Mouse (Mus musculus) heart, embryonic 11.5 days (tissue): ENCODE results near the gene Cnnm3. TPM values are rescaled to one million over a fixed set of nuclear protein-coding genes. Genes with fewer than 3 reads are reported as not detected.
A peak's percentile ranks its signal among the peaks of the same experiment; 100 is the strongest.
"Not testable (repeated sequence)": the region's sequence is repeated elsewhere in the genome, so short reads cannot be mapped to it uniquely, and the experiment has no call there.

Source experiments
- ATAC-seq: fragments of 200-750 bp; cut with Nextera tagmentation; replicated peaks from 2 replicates; pipeline ENCODE4 v1.8.0; 2017; ENCODE audit warnings: moderate library complexity; ENCODE audit not compliant: insufficient number of reproducible peaks, low FRiP score, low TSS enrichment
- H3K27ac ChIP-seq: fragments of 300-500 bp; sonication (generic); 2 replicates; pipeline ENCODE4 v1.5.1; 2014; ENCODE audit warnings: mild to moderate bottlenecking, low read depth, low read length
- H3K27me3 ChIP-seq: fragments of 300-500 bp; sonication (generic); 2 replicates; pipeline ENCODE4 v1.6.1; 2014; ENCODE audit warnings: mild to moderate bottlenecking, low read length, mixed read lengths; ENCODE audit not compliant: control insufficient read depth, insufficient read depth
- H3K36me3 ChIP-seq: fragments of 300-500 bp; sonication (generic); 2 replicates; pipeline ENCODE4 v1.6.1; 2014; ENCODE audit warnings: mild to moderate bottlenecking, low read length, moderate library complexity, mixed read lengths; ENCODE audit not compliant: control insufficient read depth, insufficient read depth
- H3K4me1 ChIP-seq: fragments of 300-500 bp; sonication (generic); 2 replicates; pipeline ENCODE4 v1.6.1; 2014; ENCODE audit warnings: low read length; ENCODE audit not compliant: control insufficient read depth, insufficient read depth
- H3K4me2 ChIP-seq: fragments of 300-500 bp; sonication (generic); 2 replicates; pipeline ENCODE4 v1.6.1; 2014; ENCODE audit warnings: mild to moderate bottlenecking, moderate library complexity
- H3K4me3 ChIP-seq: fragments of 300-500 bp; sonication (generic); 2 replicates; pipeline ENCODE4 v1.5.1; 2014; ENCODE audit warnings: low read depth, low read length
- H3K9ac ChIP-seq: fragments of 300-500 bp; sonication (generic); 2 replicates; pipeline ENCODE4 v1.6.1; 2014; ENCODE audit warnings: mild to moderate bottlenecking, low read depth, low read length, moderate library complexity
- H3K9me3 ChIP-seq: fragments of 300-500 bp; sonication (generic); replicated peaks from 2 replicates; pipeline ENCODE4 v1.6.1; 2016; ENCODE audit warnings: low read length; ENCODE audit not compliant: control insufficient read depth
- WGBS: fragments of 180-500 bp; shearing (Covaris S2); extraction: QIAGEN DNeasy Blood & Tissue Kit; methylation state at CpG from one replicate; pipeline ENCODE4 v1.1.7; 2014; ENCODE audit not compliant: insufficient replicate concordance; 5-methylcytosine and 5-hydroxymethylcytosine counted together
- polyA plus RNA-seq: library from polyadenylated mRNA; unstranded; fragments of >200 nt; fragmentation: Nextera tagmentation; extraction: Ambion mirVana; gene quantifications from 2 replicates; pipeline ENCODE4 v1.2.1, GENCODE M21; 2014

Gene Cnnm3
- polyA plus RNA-seq, 1 experiment from 2014 or later: 3.9 TPM

- H3K4me1 ChIP-seq: peaks cover 32% of the 10 kb centered on the region
- H3K27me3 ChIP-seq: no peaks in the 10 kb centered on the region
- no peak for ATAC-seq
- no peak overlapping the region for H3K4me3 ChIP-seq
- H3K9ac ChIP-seq: no peak overlapping the region
- no peaks in the 10 kb centered on the region for H3K9me3 ChIP-seq
- 73% methylated on average over 11 of the region's 11 CpGs for WGBS
- peak overlapping the region; percentile 48 for H3K27ac ChIP-seq
- no peak overlapping the region for H3K4me2 ChIP-seq
- H3K36me3 ChIP-seq: peaks cover 3% of the 10 kb centered on the region
These were observed 24.1 kb downstream of the Cnnm3 start for GRCm38 (mm10) chr1:36535477-36536396.

GRCm38 (mm10) chr1:36536397-36536728, 24.7 kb downstream of the Cnnm3 start:
- Histone ChIP-seq H3K4me1 (peaks cover 32% of the 10 kb centered on the region), H3K27me3 (no peaks in the 10 kb centered on the region), H3K9me3 (no peaks in the 10 kb centered on the region), H3K27ac (peak overlapping the region; percentile 48), H3K4me3 (no peak overlapping the region), H3K36me3 (peaks cover 6% of the 10 kb centered on the region), H3K9ac (no peak overlapping the region), H3K4me2 (no peak overlapping the region)
- no peak for ATAC-seq
- 38% methylated on average over 8 of the region's 8 CpGs for WGBS

- peaks cover 11% of the 10 kb centered on the region for H3K36me3 ChIP-seq
- not testable (repeated sequence) for ATAC-seq, H3K4me2 ChIP-seq, H3K4me3 ChIP-seq, H3K9ac ChIP-seq, H3K9me3 ChIP-seq, H3K27me3 ChIP-seq
- peak within 1 kb of the TSS; percentile 48 for H3K27ac ChIP-seq
- peaks cover 30% of the 10 kb centered on the region for H3K4me1 ChIP-seq
- WGBS: 78% methylated on average over 9 of the region's 9 CpGs
These were observed 25.1 kb downstream of the Cnnm3 start, which contains the start of gene Ankrd23 for GRCm38 (mm10) chr1:36536783-36537182. TSS of gene Ankrd23 (minus strand) at chr1:36536883.

- H3K27ac ChIP-seq: peak overlapping the region; percentile 71
- 78% methylated on average over 4 of the region's 4 CpGs for WGBS
- H3K4me1 ChIP-seq: peaks cover 33% of the 10 kb centered on the region
- no peak overlapping the region for H3K9ac ChIP-seq
- peaks cover 12% of the 10 kb centered on the region for H3K36me3 ChIP-seq
- ATAC-seq: no peak
- no peak overlapping the region for H3K4me3 ChIP-seq
- H3K9me3 ChIP-seq: no peaks in the 10 kb centered on the region
- no peak overlapping the region for H3K4me2 ChIP-seq
- H3K27me3 ChIP-seq: no peaks in the 10 kb centered on the region
These were observed 27.1 kb downstream of the Cnnm3 start for GRCm38 (mm10) chr1:36538727-36539126.

DNA sequence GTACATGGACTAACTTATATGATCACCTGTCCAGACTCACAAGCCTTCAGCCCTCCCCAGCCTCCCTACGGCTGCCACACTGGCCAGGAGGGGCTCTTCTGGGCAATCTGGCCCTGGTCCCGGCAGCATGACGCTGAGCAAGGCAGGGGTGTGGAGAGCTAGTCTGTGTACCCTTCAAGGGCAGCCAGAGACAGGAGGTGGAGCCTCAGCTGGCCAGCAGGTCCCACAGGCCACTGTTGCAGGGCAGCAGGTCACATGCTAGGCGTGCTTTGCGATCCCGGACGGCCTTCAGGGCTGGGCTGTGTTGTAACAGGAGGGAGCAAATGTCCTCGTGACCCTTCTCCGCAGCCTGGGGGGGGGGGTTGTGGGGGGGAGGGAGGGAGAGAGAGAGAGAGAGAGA, 27.5 kb downstream of the Cnnm3 start, which contains the start of gene Gm42417:
TSS of gene Gm42417 (minus strand) at position 244 of the 400 bp plus-strand sequence.
- H3K9ac ChIP-seq: peak within 1 kb of the TSS; percentile 22; the same call in 1 of the 2 replicates
- H3K36me3 ChIP-seq: peaks cover 12% of the 10 kb centered on the region
- H3K4me1 ChIP-seq: peaks cover 29% of the 10 kb centered on the region
- no peak within 1 kb of the TSS for H3K4me2 ChIP-seq
- H3K4me3 ChIP-seq: no peak within 1 kb of the TSS
- no peaks in the 10 kb centered on the region for H3K9me3 ChIP-seq
- no peaks in the 10 kb centered on the region for H3K27me3 ChIP-seq
- 40% methylated on average over 9 of the region's 9 CpGs for WGBS
- peak; percentile 69 for ATAC-seq
- H3K27ac ChIP-seq: peak within 1 kb of the TSS; percentile 71

GRCm38 (mm10) chr1:36540132-36540531, 28.5 kb downstream of the Cnnm3 start:
- ATAC-seq: no peak
- H3K9ac ChIP-seq: no peak overlapping the region
- peaks cover 12% of the 10 kb centered on the region for H3K36me3 ChIP-seq
- no peak overlapping the region for H3K4me3 ChIP-seq
- no peak overlapping the region for H3K4me2 ChIP-seq
- H3K4me1 ChIP-seq: peaks cover 25% of the 10 kb centered on the region
- 91% methylated on average over 11 of the region's 11 CpGs for WGBS
- H3K27me3 ChIP-seq: no peaks in the 10 kb centered on the region
- no peak overlapping the region for H3K27ac ChIP-seq
- no peaks in the 10 kb centered on the region for H3K9me3 ChIP-seq

- ATAC-seq: no peak
- Histone ChIP-seq H3K4me1 (peaks cover 20% of the 10 kb centered on the region), H3K4me3 (no peak overlapping the region), H3K4me2 (no peak overlapping the region), H3K9ac (no peak overlapping the region), H3K27ac (no peak overlapping the region), H3K9me3 (no peaks in the 10 kb centered on the region), H3K36me3 (peaks cover 12% of the 10 kb centered on the region), H3K27me3 (no peaks in the 10 kb centered on the region)
- WGBS: 90% methylated on average over 12 of the region's 12 CpGs
These were observed 29.1 kb downstream of the Cnnm3 start for GRCm38 (mm10) chr1:36540807-36541206.

- no peaks in the 10 kb centered on the region for H3K27me3 ChIP-seq
- no peaks in the 10 kb centered on the region for H3K9me3 ChIP-seq
- no peak overlapping the region for H3K9ac ChIP-seq
- peaks cover 12% of the 10 kb centered on the region for H3K36me3 ChIP-seq
- ATAC-seq: no peak
- peaks cover 18% of the 10 kb centered on the region for H3K4me1 ChIP-seq
- no peak overlapping the region for H3K4me2 ChIP-seq
- H3K27ac ChIP-seq: no peak overlapping the region
- H3K4me3 ChIP-seq: no peak overlapping the region
- 88% methylated on average over 16 of the region's 16 CpGs for WGBS
These were observed 30.2 kb downstream of the Cnnm3 start for GRCm38 (mm10) chr1:36541844-36542243.
